Mouse (Mus musculus) urinary bladder, postnatal 10 days (tissue): ENCODE data around the gene Spem1.

Source experiments
- DNase-seq: peaks from one replicate; pipeline ENCODE4 v3.0.0; 2022; ENCODE audit warnings: low spot score

Gene Spem1

DNA sequence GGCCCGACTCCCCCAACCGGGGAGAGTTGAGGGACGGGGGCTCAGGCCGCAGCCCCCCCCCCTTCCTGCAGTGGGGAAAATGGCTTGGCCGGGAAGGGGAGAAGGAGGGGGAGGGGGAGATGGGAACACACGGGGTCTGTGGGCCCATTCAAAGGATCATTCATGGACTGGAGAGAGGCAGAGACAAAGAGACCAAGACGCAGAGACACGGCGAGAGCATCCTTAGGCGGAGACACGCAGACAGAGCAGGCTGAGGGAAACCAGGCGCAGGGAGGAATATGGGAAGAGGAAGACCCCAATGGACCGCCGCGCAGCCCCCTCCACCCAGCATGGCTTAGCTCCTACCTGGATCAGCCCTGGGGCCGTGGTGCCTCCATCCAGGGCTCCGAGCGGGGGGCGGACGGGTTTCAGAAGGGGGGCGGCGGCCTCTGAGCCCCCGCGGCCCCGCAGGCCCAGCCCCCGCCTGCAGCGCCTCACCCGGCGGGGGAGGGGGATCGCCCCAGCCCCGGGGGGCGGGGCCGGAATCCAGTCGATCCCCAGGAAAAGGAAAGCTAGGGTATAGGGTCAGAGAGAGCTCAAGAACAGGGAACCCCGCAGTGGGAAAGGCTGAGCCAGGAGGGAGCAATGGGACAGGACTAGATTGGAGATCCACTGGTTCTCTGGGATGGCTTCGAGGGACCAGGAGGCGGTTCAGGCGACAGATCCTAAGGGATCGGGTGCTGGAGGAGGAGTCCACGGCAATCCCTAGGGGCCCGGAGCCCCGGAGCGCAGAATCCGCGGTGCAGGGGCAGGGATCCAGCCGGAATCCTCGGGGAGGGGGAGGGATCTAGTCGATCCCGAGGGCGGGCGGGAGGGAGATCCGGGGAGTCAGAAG, 15.0 kb upstream of the Spem1 start:
- no peak for DNase-seq

GRCm38 (mm10) chr11:69835966-69836335, 14.0 kb upstream of the Spem1 start:
- DNase-seq: no peak

GRCm38 (mm10) chr11:69835326-69835965, 13.5 kb upstream of the Spem1 start:
- no peak for DNase-seq

DNA sequence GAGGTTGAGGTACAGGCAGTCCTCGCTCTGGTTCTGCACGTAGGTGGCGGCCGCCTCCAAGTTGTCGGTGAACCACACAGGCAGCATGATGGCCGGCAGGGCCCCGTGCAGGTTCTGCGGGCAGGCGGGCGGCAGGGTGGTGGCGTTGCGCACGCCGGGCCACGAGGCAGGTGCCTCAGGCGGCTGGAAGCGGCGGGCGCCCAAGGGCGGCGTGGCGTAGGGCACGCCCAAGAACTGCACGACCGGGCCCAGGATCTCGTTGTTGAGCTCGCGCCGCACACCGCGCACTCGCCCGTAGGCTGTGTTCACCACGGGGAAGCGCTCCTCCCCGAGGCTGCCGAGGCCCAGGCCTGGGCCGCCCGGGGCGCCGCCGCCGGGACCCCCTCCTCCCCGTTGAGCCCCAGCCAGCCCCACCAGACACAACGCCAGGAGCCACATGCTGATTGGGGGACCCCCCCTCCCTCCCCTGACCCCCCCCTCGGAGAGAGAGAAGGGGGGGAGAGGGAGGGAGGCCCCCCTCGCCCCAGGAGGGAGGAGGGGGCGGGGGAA, 12.1 kb upstream of the Spem1 start:
- DNase-seq: no peak

DNA sequence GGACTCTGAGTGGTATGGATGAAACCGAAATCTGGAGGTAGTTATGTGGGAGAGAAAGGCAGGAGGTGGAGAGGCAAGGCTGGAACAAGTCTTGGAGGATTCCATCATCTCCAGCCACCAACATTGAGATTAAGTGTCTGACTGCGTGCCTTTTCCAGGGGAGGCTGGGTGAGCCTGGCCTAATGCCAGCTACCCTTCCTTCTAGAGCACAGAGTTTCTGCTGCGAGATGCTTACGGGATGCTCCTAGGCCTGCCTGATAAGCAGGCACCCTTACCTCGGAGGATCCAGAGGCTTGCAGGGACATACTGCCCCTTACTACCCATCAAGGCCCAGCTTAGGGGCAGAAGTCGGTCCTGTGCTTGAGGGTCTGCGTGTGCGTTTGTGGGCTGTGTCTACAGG, 11.6 kb upstream of the Spem1 start:
- no peak for DNase-seq

GRCm38 (mm10) chr11:69828832-69829231, 6.9 kb upstream of the Spem1 start:
- no peak for DNase-seq

DNA sequence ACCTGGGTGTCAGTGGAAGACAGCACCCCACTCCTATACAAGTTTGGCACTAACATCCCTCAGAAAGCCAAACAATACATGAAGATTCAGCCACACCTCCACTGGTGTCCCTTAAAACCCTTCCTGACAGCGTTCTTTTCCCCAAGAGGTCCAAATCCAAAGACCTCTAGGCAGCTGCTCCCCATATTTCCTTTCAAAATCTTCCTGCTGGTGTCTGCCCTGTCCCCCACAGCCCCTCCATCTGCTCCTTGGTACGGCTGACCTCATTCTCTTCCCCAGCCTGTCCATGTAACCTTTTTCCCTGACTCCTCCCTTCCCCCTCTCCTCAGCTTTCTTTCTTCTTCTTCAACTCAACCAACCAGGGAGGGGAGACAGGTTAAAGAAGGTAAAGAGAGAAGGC, 1.5 kb upstream of the Spem1 start:
- no peak for DNase-seq

DNA sequence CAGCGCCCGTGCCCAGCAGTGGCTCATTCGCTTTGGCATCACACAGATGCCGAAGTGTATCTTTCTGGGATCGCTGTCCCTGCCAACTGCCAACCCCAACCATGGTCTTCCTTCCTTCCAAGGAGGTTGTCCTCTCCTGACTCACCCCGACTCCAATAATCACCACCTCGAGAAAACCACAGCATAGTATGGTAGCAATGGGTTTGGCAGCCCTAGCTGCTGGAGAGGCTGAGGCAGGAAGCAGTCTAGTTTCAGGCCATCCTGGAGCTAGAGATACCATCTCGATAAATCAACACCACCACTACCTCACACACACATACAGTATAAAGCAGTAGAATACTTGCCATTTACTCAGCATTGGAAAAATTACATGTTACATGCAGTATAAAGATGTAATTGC, 3.1 kb downstream of the Spem1 start:
- DNase-seq: no peak

- no peak for DNase-seq
These were observed 3.6 kb downstream of the Spem1 start, which contains the start of gene Spem2 for GRCm38 (mm10) chr11:69818365-69818764. Spem2 (minus strand) TSS chr11:69818465.

DNA sequence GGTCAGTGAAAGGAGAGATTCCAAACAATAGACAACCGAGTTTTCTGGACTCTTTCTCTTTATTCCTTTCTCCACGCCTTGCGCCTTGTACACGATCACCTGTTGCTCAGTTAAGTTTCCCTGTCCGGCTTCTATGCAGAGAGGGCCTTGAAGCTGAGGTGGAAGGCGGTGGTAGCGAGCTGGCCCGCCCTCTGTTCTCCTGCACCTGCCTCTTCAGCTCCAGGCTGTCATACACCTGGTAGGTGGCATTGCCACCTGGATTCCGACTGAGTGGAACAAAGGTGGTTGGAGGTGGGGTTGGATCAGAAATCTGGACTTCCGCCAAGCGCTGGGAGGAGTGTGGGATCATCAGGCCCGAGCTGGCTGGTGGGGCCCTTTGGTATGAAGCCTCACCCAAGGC, 5.5 kb downstream of the Spem1 start:
- DNase-seq: no peak

GRCm38 (mm10) chr11:69815155-69815554, 6.8 kb downstream of the Spem1 start, which contains the start of gene Gm39566:
Gm39566 (minus strand) TSS chr11:69815298.
- no peak for DNase-seq

DNA sequence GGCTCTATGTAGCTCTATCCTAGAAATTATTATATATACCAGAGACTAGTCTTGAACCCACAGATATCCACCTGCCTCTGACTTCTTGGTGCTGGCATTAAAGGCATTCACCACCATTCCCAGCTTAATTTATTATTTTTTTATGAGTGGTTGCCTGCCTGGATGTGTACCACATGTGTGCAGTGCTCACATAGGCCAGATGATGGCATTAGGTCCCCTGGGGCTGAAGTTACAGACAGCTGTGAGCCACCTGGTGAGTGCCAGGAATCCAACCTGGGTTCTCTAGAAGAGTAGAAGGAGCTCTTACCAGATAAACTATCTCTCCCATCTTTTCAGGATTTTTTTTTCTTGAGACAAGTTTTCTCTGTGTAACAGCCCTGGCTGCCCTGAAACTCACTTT, 11.7 kb downstream of the Spem1 start:
- DNase-seq: no peak

DNA sequence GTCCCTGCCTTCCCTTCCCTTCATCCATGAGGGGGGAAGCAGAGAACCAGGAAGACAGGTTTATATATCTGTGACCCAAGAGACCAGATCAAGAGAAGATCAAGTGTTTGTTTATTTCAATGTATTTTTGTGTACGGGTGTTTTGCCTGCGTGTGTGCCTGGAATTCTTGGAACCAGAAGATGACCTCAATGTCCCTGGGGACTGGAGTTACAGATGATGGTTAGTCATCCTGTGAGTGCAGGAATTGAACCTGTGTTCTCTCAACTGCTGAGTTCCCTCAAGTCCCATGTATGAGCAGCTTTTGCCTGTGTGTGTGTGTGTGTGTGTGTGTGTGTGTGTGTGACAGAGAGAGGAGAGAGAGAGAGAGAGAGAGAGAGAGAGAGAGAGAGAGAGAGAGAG, 14.3 kb downstream of the Spem1 start:
- no peak for DNase-seq

DNA sequence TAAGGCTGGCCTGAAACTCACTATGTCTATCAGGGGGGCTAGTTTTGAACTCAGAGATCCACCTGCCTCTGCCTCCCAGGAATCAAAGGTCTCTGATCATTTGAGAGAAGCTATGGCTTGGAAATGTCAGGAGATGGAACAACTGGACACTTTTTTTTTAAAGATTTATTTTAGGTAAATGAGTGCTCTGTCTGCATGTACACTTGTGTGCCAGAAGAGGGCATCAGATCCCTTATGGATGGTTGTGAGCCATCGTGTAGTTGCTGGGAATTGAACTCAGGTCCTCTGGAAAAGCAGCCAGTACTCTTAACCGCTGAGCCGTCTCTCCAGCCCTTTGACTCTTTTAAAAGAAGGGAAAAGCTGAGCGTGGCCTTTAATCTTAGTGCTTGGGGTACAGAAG, 15.6 kb downstream of the Spem1 start:
- no peak for DNase-seq

DNA sequence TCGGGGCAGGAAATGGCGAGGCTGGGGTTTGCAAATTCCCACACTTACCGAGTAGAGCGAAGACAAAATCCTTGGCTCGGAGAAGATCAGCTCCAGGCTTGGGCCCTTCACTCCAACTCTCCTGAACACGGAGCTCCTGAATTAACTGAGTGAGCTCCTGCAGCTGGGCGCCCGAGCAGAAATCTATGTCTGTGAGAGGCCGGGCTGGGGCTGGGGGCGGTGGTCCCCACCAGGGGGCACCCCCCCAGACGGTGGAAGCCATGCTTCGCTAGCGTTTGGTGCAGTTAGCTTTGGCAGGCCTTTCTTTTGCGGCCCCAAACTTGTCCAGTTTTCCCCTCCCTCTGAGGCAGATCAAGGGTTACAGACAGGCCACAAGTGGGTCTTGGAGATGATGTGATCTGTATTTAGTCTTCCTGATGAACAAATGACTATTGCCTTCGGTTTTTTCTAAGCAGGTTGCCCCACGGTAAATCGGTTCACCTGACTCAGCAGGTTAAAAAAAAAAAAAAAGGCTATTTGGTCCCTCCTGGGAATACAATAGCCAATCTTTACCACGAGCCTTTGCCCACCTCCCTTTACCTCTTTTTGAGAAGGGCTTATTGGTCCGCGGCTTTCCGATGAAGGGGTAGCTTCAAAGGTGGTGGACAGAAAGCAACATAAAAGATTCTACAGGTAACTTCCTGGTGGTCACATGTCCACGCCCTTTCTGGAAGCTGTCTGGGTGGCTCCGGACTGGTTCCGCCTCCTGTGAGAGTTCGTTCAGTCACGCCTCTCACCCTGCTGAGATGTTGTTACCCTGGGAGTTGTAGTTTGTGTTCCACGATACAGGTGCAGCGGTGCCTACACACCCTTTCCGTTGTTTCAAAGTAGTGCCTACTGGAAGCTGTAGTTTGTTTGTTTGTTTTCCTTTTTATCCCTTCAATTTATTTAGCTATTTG, 16.7 kb downstream of the Spem1 start, which contains the start of gene Tmem102:
Gene Tmem102, minus strand, starts transcription at position 653 of the 938 bp plus-strand sequence.
- DNase-seq: no peak

- DNase-seq: no peak
These were observed 17.4 kb downstream of the Spem1 start for GRCm38 (mm10) chr11:69804652-69804940.

DNA sequence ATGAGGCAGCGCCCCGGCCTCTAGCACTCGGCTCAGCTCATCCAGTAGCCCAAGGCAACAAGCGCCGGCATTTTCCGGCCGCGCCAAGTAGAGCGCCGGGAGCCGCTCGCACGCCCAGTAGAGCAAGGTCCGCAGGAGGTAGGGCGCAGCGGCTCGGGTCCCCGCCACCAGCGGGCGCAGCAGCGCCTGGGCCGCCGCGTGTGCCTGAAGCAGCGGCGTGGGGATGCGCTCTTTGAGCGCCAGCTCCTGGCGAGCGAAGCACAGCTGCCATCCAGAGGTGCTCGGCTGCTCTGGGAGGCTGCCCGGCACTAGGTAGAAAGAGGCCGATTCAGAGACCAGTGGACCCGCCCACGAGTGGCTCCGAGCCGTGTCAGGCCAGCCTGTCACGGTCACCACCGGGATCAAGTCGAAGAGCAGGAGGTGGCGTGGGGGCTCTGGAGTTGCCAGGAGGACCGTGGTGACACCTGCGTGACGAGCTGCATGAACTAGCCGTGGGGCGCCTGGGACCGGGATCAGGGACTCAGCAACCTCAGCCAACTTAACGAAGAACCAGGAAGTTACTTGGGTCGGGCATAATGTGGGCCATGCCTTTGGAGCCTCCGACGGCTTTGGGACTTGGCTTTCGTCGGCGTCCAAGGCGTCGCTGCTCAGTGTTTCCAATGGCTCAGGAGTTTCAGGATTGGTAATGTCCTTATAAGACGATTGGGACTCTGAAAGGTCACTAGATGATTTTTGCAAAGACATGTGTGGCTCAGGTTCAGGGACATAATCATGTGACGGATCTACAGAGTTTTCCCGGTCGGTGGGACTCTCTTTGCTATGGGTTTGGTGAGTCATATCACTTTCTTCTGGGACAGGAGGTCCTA, 18.0 kb downstream of the Spem1 start:
- no peak for DNase-seq

DNA sequence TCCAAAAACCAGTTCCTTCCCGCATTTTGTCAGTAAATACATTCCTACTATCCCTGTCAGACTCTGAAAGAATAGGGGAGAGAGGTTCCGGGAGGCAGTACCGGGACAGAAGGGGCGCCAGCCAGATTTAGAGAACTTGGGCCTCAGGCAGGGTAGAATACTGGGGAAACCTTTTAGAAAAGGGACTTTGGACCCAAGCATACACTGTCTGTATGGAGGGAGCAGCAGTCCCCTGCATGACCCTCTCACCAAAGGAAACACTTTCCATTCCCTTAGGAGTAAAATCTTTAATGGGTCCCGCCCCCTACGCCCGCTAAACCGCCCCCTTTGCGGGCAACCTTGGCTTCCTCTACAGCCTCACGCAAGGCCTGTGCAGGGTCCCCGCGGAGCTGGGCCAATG, 18.7 kb downstream of the Spem1 start:
- no peak for DNase-seq

DNA sequence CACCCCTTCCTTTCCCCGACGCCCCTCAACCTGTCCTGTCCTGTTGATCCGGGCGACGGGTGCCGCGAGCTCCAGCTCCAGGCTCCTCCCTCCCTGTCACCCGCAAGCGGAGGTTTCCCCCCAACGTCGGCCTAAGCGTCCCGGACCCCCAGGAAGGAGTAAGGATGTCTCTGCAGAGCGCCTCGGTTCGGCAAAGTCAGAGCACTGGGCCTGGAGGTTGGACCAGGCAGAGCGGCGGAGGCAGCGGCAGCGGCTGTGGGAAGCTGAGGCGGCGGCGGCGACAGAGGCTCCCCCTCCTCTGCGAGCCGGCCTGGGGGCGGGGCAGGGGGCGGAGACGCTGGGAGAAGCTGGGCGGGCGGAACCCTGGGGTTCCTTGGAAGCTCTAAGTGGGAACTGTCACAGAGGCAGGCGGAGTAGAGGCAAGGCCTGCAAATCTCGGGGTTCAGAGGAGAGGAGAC, 19.3 kb downstream of the Spem1 start:
- DNase-seq: no peak

DNA sequence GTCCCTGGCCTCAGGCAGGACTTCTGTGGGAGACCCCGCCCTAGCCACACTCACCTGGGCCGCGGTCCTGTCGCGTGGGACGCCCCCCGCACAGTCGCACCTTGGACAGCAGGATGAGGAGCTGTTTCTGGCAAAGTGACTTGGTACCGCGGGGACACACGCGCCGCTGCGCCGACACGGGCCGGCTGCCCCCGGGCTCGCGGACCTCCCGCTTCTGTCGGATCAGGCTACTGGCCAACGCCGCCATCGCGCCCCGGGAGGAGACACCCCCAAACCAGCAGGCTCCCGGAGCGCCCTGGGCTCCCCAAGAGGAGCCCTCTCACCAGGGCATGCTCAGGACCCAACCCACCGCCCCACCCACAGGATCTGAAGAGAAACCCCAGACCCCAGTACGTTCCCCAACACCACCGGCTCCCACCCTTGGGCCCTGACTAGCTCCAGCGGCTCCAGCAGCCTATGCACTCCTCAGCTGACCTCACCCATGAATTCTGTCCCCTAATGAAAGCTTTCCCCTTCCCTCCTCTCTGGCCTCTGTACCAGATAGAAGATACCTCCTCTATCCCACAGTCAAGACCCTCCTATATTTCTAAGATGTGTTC, 20.5 kb downstream of the Spem1 start, which contains the start of gene Fgf11:
Gene Fgf11, minus strand, starts transcription at position 479 of the 599 bp plus-strand sequence.
- DNase-seq: no peak
